Mouse (Mus musculus) thymus, adult 2 months (tissue): ENCODE measurements around the gene Agk. TPM values are rescaled to one million over a fixed set of nuclear protein-coding genes. Genes with fewer than 3 reads are reported as not detected.

Source experiments
- DNase-seq: peaks from one replicate; pipeline ENCODE4 v3.0.0; 2021
- H3K27ac ChIP-seq: fragments of 200-500 bp; 2 replicates; pipeline ENCODE4 v1.5.1; 2012; ENCODE audit warnings: low read length, control low read depth; ENCODE audit not compliant: control insufficient read depth, insufficient read depth
- H3K27me3 ChIP-seq: fragments of 200-500 bp; 2 replicates; pipeline ENCODE4 v1.6.1; 2012; ENCODE audit warnings: mild to moderate bottlenecking, low read length, moderate library complexity, mixed read lengths; ENCODE audit not compliant: control insufficient read depth, insufficient read depth
- H3K36me3 ChIP-seq: fragments of 200-500 bp; 2 replicates; pipeline ENCODE4 v1.6.1; 2012; ENCODE audit warnings: mild to moderate bottlenecking, low read length, moderate library complexity; ENCODE audit not compliant: control insufficient read depth, insufficient read depth
- H3K4me1 ChIP-seq: fragments of 200-500 bp; replicated peaks from 2 replicates; pipeline ENCODE4 v1.6.1; 2012; ENCODE audit warnings: low read length; ENCODE audit not compliant: control insufficient read depth, insufficient read depth
- H3K4me3 ChIP-seq: fragments of 200-500 bp; 2 replicates; pipeline ENCODE4 v1.5.1; 2012; ENCODE audit warnings: mild to moderate bottlenecking, low read length, control low read depth, moderate library complexity; ENCODE audit not compliant: control insufficient read depth, insufficient read depth
- CTCF ChIP-seq: fragments of 200-500 bp; IDR thresholded peaks from 2 replicates; pipeline ENCODE4 v1.5.1; 2012; ENCODE audit warnings: mild to moderate bottlenecking, control low read depth, low read length, moderate library complexity, borderline replicate concordance; ENCODE audit not compliant: control insufficient read depth, poor library complexity, insufficient read depth; ENCODE audit errors: extremely low read depth
- POLR2A ChIP-seq: fragments of 200-500 bp; IDR thresholded peaks from 2 replicates; pipeline ENCODE4 v1.6.1; 2012; ENCODE audit warnings: mild to moderate bottlenecking, low read length, control low read depth, moderate library complexity; ENCODE audit not compliant: control insufficient read depth, poor library complexity, insufficient read depth; ENCODE audit errors: extremely low read depth
- WGBS: fragments of 180-500 bp; shearing (Covaris S2); methylation state at CpG from one replicate; pipeline ENCODE4 v1.1.7; 2018; 5-methylcytosine and 5-hydroxymethylcytosine counted together
- polyA plus RNA-seq: library from polyadenylated mRNA; depleted of rRNA; stranded (reverse); fragments of >200 nt; gene quantifications from 2 replicates; pipeline ENCODE4 v1.2.3, GENCODE M21; 2012

The Agk gene
- polyA plus RNA-seq, 1 experiment, result 18.9 TPM

GRCm38 (mm10) chr6:40421099-40421498 is 96.1 kb downstream of the Agk start:
- no peak for DNase-seq
- Histone ChIP-seq H3K27ac (no peak overlapping the region), H3K4me1 (no peaks in the 10 kb centered on the region), H3K36me3 (no peaks in the 10 kb centered on the region), H3K27me3 (no peaks in the 10 kb centered on the region), H3K4me3 (no peak overlapping the region)
- TF ChIP-seq POLR2A, result no peak
- no peak for TF ChIP-seq CTCF
- WGBS, result 97% methylated on average over 6 of the region's 6 CpGs

GRCm38 (mm10) chr6:40423013-40423412 is 98.0 kb downstream of the Agk start:
- H3K36me3 ChIP-seq, result no peaks in the 10 kb centered on the region
- H3K27me3 ChIP-seq, result no peaks in the 10 kb centered on the region
- DNase-seq, result no peak
- no peaks in the 10 kb centered on the region for H3K4me1 ChIP-seq
- no peak overlapping the region for H3K27ac ChIP-seq
- 92% methylated on average over 1 of the region's 1 CpGs for WGBS
- no peak overlapping the region for H3K4me3 ChIP-seq
- no peak for TF ChIP-seq POLR2A
- no peak for TF ChIP-seq CTCF

- H3K4me3 ChIP-seq, result no peak overlapping the region
- TF ChIP-seq POLR2A, result no peak
- TF ChIP-seq CTCF, result no peak
- H3K36me3 ChIP-seq, result no peaks in the 10 kb centered on the region
- 30% methylated on average over 1 of the region's 1 CpGs for WGBS
- no peaks in the 10 kb centered on the region for H3K27me3 ChIP-seq
- H3K27ac ChIP-seq, result no peak overlapping the region
- no peaks in the 10 kb centered on the region for H3K4me1 ChIP-seq
- peak; percentile 66 for DNase-seq
These were observed 98.8 kb downstream of the Agk start for GRCm38 (mm10) chr6:40423774-40424173.

- Histone ChIP-seq H3K36me3 (no peaks in the 10 kb centered on the region), H3K27me3 (no peaks in the 10 kb centered on the region), H3K4me3 (no peak overlapping the region), H3K27ac (no peak overlapping the region), H3K4me1 (no peaks in the 10 kb centered on the region)
- 97% methylated on average over 7 of the region's 7 CpGs for WGBS
- no peak for DNase-seq
- TF ChIP-seq CTCF, result no peak
- no peak for TF ChIP-seq POLR2A
These were observed 102.5 kb downstream of the Agk start for GRCm38 (mm10) chr6:40427441-40427840.

GRCm38 (mm10) chr6:40428696-40429095 is 103.7 kb downstream of the Agk start:
- no peaks in the 10 kb centered on the region for H3K36me3 ChIP-seq
- no peaks in the 10 kb centered on the region for H3K4me1 ChIP-seq
- H3K4me3 ChIP-seq, result no peak overlapping the region
- no peaks in the 10 kb centered on the region for H3K27me3 ChIP-seq
- no peak for DNase-seq
- H3K27ac ChIP-seq, result no peak overlapping the region
- TF ChIP-seq POLR2A, result no peak
- TF ChIP-seq CTCF, result no peak
- 82% methylated on average over 3 of the region's 3 CpGs for WGBS

GRCm38 (mm10) chr6:40429521-40429931 is 104.6 kb downstream of the Agk start:
- Histone ChIP-seq H3K4me3 (no peak overlapping the region), H3K36me3 (no peaks in the 10 kb centered on the region), H3K27ac (no peak overlapping the region), H3K4me1 (peaks cover 2% of the 10 kb centered on the region; the same call in 1 of the 2 replicates), H3K27me3 (no peaks in the 10 kb centered on the region)
- no peak for DNase-seq
- TF ChIP-seq POLR2A (no peak), CTCF (no peak)
- WGBS, result 96% methylated on average over 4 of the region's 4 CpGs

GRCm38 (mm10) chr6:40430251-40430650 is 105.3 kb downstream of the Agk start:
- Histone ChIP-seq H3K36me3 (no peaks in the 10 kb centered on the region), H3K4me1 (peaks cover 9% of the 10 kb centered on the region), H3K27ac (no peak overlapping the region), H3K4me3 (no peak overlapping the region), H3K27me3 (no peaks in the 10 kb centered on the region)
- TF ChIP-seq POLR2A (no peak), CTCF (no peak)
- DNase-seq, result no peak
- WGBS, result 52% methylated on average over 3 of the region's 3 CpGs
